Mouse (Mus musculus) heart, embryonic 11.5 days (tissue): ENCODE data around the gene Lrrc23. TPM values are rescaled to one million over a fixed set of nuclear protein-coding genes. Genes with fewer than 3 reads are reported as not detected.

Experiments
- ATAC-seq: fragments of 200-750 bp; cut with Nextera tagmentation; replicated peaks from 2 replicates; pipeline ENCODE4 v1.8.0; 2017; ENCODE audit warnings: moderate library complexity; ENCODE audit not compliant: insufficient number of reproducible peaks, low FRiP score, low TSS enrichment
- H3K27ac ChIP-seq: fragments of 300-500 bp; sonication (generic); 2 replicates; pipeline ENCODE4 v1.5.1; 2014; ENCODE audit warnings: mild to moderate bottlenecking, low read depth, low read length
- H3K27me3 ChIP-seq: fragments of 300-500 bp; sonication (generic); 2 replicates; pipeline ENCODE4 v1.6.1; 2014; ENCODE audit warnings: mild to moderate bottlenecking, low read length, mixed read lengths; ENCODE audit not compliant: control insufficient read depth, insufficient read depth
- H3K36me3 ChIP-seq: fragments of 300-500 bp; sonication (generic); 2 replicates; pipeline ENCODE4 v1.6.1; 2014; ENCODE audit warnings: mild to moderate bottlenecking, low read length, moderate library complexity, mixed read lengths; ENCODE audit not compliant: control insufficient read depth, insufficient read depth
- H3K4me1 ChIP-seq: fragments of 300-500 bp; sonication (generic); 2 replicates; pipeline ENCODE4 v1.6.1; 2014; ENCODE audit warnings: low read length; ENCODE audit not compliant: control insufficient read depth, insufficient read depth
- H3K4me2 ChIP-seq: fragments of 300-500 bp; sonication (generic); 2 replicates; pipeline ENCODE4 v1.6.1; 2014; ENCODE audit warnings: mild to moderate bottlenecking, moderate library complexity
- H3K4me3 ChIP-seq: fragments of 300-500 bp; sonication (generic); 2 replicates; pipeline ENCODE4 v1.5.1; 2014; ENCODE audit warnings: low read depth, low read length
- H3K9ac ChIP-seq: fragments of 300-500 bp; sonication (generic); 2 replicates; pipeline ENCODE4 v1.6.1; 2014; ENCODE audit warnings: mild to moderate bottlenecking, low read depth, low read length, moderate library complexity
- H3K9me3 ChIP-seq: fragments of 300-500 bp; sonication (generic); replicated peaks from 2 replicates; pipeline ENCODE4 v1.6.1; 2016; ENCODE audit warnings: low read length; ENCODE audit not compliant: control insufficient read depth
- WGBS: fragments of 180-500 bp; shearing (Covaris S2); extraction: QIAGEN DNeasy Blood & Tissue Kit; methylation state at CpG from one replicate; pipeline ENCODE4 v1.1.7; 2014; ENCODE audit not compliant: insufficient replicate concordance; 5-methylcytosine and 5-hydroxymethylcytosine counted together
- polyA plus RNA-seq: library from polyadenylated mRNA; unstranded; fragments of >200 nt; fragmentation: Nextera tagmentation; extraction: Ambion mirVana; gene quantifications from 2 replicates; pipeline ENCODE4 v1.2.1, GENCODE M21; 2014

Gene Lrrc23
- polyA plus RNA-seq, 1 experiment from 2014 or later, result not detected

DNA sequence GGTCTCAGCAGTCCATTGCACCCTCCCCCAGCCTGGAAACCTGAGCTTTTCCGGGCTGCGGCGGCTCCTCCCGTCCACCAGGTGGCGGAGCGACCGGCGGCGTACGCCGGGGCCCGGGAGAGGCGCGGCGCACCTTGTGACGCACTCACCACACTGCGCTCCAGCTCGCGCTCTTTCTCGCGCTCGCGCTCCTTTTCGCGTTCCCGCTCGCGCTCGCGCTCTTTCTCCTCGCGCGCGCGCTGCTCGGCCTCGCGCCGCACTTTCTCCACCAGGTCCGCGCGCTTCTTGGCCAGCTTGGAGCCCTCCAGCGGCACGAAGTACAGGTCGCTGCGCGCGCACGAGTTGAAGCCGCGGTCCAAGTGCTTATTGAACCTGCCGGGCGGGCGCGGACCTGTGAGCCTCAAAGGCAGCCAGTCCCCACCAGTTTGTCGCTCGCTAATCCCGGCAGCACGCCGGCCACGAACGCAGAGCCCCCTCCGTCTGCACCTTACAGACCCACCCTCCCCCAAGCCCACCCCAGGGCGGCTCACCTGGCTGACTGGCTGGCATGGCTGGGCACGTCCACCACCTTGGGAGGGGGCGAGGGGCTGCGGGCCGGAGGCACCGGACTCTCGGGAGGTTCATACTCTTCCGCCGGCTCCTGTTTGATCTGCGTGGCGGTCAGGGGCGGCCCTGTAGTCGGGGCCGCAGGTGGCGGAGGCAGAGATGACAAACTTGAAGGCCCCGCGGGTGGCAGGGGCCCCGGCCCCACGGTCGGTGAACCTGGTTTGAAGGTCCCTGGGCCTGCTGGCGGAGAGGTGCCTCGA lies 33.8 kb downstream of the Lrrc23 start:
- no peaks in the 10 kb centered on the region for H3K27me3 ChIP-seq
- H3K9ac ChIP-seq, result peak overlapping the region; percentile 96
- peaks cover 16% of the 10 kb centered on the region for H3K4me1 ChIP-seq
- peak overlapping the region; percentile 75 for H3K4me3 ChIP-seq
- H3K36me3 ChIP-seq, result peaks cover 11% of the 10 kb centered on the region
- peak overlapping the region; percentile 99 for H3K4me2 ChIP-seq
- H3K9me3 ChIP-seq, result no peaks in the 10 kb centered on the region
- WGBS, result 1% methylated on average over 85 of the region's 85 CpGs
- ATAC-seq, result peak; percentile 82
- peak overlapping the region; percentile 87 for H3K27ac ChIP-seq

DNA sequence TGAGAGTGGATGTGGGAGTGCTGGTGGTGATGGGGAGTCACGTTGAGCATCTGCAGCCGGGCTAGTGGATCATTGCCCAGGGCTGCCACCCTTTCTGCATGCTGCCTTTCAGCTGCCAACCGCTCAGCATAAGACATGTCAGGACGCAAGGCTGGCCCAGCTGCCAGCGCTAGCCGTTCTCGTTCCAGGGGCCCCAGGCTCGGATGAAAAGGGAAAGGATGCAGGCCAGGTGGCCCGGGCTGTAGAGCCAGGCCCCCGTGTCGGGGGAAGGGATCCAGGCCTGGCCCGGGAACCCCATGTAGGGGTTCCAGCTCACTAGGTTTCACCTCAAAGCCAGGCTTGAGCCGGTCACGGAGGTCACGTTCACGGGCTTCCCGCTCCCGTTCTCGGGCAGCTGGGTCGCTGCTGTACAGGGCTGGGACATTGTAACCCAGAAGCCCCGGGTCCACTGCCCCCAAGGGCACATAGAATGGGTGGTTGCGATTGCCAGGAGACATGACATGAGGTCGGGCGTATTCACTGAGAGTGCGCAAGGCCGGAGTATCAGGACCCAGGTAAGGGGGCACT lies 34.7 kb downstream of the Lrrc23 start:
- Histone ChIP-seq H3K36me3 (peaks cover 11% of the 10 kb centered on the region), H3K9me3 (no peaks in the 10 kb centered on the region), H3K4me1 (peaks cover 18% of the 10 kb centered on the region), H3K27me3 (no peaks in the 10 kb centered on the region), H3K4me3 (peak overlapping the region; percentile 75), H3K27ac (peak overlapping the region; percentile 55), H3K4me2 (peak overlapping the region; percentile 99), H3K9ac (peak overlapping the region; percentile 96)
- WGBS, result 69% methylated on average over 26 of the region's 26 CpGs
- ATAC-seq, result no peak

DNA sequence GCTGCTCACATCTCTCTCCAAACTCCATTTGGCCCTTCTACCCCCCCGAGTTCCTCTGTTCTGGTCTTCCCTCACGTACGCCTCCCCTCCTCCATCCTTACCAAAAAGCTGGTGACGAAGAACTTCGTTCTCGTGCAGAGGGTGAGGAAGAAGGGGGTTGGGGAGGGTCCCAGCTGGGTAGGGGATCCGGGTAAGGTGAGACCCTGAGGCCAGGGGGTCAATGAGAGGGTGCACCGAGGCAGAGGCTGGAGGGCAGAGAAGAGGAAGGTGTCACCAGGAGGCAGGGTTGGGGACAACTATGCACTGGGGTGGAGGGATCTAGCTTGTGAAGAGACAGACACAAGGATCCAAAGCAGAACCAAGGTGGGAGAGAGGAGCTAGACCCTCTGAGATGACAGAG lies 35.9 kb downstream of the Lrrc23 start:
- H3K4me2 ChIP-seq, result no peak overlapping the region
- no peak for ATAC-seq
- peaks cover 28% of the 10 kb centered on the region for H3K4me1 ChIP-seq
- no peak overlapping the region for H3K27ac ChIP-seq
- no peak overlapping the region for H3K9ac ChIP-seq
- no peaks in the 10 kb centered on the region for H3K9me3 ChIP-seq
- 85% methylated on average over 8 of the region's 8 CpGs for WGBS
- H3K4me3 ChIP-seq, result no peak overlapping the region
- H3K36me3 ChIP-seq, result peaks cover 6% of the 10 kb centered on the region
- H3K27me3 ChIP-seq, result no peaks in the 10 kb centered on the region

DNA sequence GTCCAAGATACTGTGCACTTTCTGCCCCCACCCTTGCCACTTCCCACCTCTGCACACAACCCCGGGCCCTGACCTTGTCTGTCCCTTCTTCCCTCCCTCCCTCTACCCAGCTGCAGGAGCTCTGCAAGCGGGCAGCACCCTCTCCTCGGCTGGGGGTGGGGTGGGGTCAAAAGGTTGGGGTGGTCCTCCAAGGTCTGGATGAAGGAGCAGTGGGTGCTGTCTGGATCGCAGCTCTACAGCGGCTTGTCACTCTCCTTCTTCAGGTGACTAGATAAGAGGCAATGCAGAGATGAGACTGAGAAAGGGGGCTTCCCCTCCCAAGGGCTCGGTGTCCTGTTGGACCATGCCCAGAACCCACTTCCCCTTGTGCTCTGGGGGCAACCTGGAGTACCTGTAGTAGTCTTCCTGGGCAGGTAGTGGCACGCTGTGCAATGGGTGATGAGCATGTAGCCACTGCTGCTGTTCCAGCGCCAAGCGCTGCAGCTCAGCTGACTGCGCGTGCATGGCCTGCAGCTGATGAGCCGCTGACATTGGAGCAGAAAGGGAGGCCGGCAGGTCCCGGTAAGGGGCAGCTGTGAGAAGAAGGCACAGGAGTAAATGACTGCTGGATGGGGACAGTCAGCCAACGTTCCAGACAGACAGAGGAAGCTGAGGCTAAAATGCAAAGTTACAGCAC lies 36.5 kb downstream of the Lrrc23 start:
- H3K4me1 ChIP-seq, result peaks cover 30% of the 10 kb centered on the region
- no peaks in the 10 kb centered on the region for H3K27me3 ChIP-seq
- H3K9me3 ChIP-seq, result no peaks in the 10 kb centered on the region
- H3K9ac ChIP-seq, result 0 out of 2 replicates have a peak overlapping the region, but pooled peaks have one; percentile 22
- no peak overlapping the region for H3K4me2 ChIP-seq
- H3K4me3 ChIP-seq, result no peak overlapping the region
- peaks cover 6% of the 10 kb centered on the region for H3K36me3 ChIP-seq
- H3K27ac ChIP-seq, result no peak overlapping the region
- ATAC-seq, result no peak
- WGBS, result 83% methylated on average over 15 of the region's 15 CpGs

DNA sequence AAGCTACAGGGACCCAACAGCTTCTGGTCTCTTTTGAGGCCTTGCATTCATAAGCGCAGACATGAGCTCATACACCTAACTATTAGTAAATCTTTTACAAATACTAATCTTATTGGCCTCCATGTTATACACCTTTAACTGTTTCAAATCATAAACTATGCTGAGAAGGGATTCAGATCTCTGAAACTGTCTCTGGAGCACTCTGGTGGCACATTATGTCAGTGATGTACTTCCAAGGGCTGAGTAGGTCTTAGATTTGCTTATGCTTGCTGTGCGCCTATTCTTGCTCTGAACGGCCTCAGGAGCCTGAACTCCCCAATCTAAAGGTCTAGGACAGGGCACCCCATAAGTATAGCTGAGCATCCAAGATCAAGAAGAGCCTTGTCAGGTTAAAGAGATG lies 37.7 kb downstream of the Lrrc23 start:
- H3K4me1 ChIP-seq, result peaks cover 30% of the 10 kb centered on the region
- peak overlapping the region; percentile 92 for H3K9ac ChIP-seq
- H3K27me3 ChIP-seq, result no peaks in the 10 kb centered on the region
- H3K36me3 ChIP-seq, result peaks cover 3% of the 10 kb centered on the region; the same call in 1 of the 2 replicates
- peak overlapping the region; percentile 99 for H3K27ac ChIP-seq
- WGBS, result 77% methylated on average over 3 of the region's 3 CpGs
- ATAC-seq, result no peak
- H3K4me3 ChIP-seq, result peak overlapping the region; percentile 61
- H3K4me2 ChIP-seq, result peak overlapping the region; percentile 90
- no peaks in the 10 kb centered on the region for H3K9me3 ChIP-seq

DNA sequence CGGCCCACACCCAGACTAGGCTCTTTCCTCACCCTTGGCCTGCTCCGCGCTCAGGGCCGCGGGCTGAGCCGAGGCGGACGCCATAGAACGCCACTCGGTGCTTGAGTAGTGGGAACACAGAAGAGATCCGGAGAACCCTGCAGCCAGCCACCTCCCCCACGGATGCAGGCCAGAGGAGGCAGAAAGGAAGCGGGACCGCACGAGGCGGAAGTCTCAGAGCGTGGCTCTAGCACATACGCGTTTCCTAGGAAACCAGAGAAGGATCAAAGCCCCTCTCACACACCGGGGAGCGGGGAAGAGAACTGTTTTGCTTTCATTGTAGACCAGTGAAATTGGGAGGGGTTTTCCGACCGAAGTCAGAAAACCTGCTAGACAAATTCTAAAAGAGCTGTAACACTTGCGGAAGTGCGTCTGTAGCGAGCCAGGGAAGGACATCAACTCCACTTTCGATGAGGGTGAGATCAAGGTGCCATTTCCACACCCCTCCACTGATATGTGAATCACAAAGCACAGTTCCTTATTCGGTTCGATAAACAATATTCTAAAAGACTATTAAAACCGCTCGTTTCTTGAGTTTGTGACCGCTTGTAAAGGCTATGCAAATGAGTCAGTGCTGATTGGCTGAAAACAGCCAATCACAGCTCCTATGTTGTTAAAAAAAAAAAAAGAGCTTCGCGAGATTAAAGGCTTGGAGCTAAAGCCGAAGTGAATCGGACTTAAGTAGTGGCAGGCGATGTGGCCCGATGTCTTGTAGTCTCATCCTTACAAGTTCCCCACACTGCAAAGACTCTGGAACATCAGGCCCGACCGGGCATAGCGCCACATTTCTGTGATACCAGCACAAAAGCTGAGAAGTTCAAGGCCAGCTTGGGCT lies 38.4 kb downstream of the Lrrc23 start, which contains the start of gene Grcc10:
Gene Grcc10 (minus strand): TSS at position 487 of the 874 bp plus-strand sequence.
- H3K27ac ChIP-seq, result peak within 1 kb of the TSS; percentile 99
- no peaks in the 10 kb centered on the region for H3K27me3 ChIP-seq
- H3K4me2 ChIP-seq, result peak within 1 kb of the TSS; percentile 90
- peak within 1 kb of the TSS; percentile 61 for H3K4me3 ChIP-seq
- H3K36me3 ChIP-seq, result peaks cover 3% of the 10 kb centered on the region; the same call in 1 of the 2 replicates
- under 1% methylated on average over 41 of the region's 41 CpGs for WGBS
- H3K9ac ChIP-seq, result peak within 1 kb of the TSS; percentile 92
- no peaks in the 10 kb centered on the region for H3K9me3 ChIP-seq
- peaks cover 24% of the 10 kb centered on the region for H3K4me1 ChIP-seq
- ATAC-seq, result peak; percentile 68

DNA sequence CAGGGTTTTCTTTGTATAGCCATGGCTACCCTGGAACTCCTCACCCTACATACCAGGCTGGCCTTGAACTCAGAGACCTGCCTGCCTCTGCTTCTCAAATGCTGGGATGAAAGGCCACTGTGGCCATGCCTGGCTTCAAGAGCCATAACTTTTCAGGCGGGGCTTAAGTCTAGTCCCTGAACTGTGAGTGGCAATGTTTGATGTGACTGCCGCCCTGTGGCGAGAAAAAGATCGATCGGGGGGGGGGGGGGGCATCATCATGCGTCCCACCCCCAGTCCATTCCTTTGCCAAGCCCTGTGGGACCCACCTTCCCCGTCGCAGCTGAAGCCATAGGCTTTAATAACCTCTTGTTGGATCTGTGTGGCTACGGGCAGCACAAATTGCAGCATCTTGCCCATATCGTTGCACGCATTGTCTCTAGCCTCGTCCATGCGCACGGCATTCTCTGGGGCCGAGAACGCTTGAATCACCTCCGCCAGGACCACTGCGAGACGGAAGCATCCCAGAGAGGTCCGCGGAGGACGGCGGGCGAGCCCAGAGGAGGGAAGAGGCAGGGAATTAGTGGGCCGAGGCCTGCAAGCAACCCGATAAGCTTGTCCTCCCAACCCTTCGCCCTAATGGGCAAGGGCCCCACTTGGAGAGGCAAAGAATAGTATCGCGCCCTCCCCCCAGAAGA lies 39.2 kb downstream of the Lrrc23 start:
- peak overlapping the region; percentile 92 for H3K9ac ChIP-seq
- H3K9me3 ChIP-seq, result no peaks in the 10 kb centered on the region
- H3K4me1 ChIP-seq, result peaks cover 24% of the 10 kb centered on the region
- H3K4me2 ChIP-seq, result peak overlapping the region; percentile 90
- H3K36me3 ChIP-seq, result peaks cover 3% of the 10 kb centered on the region; the same call in 1 of the 2 replicates
- H3K27me3 ChIP-seq, result no peaks in the 10 kb centered on the region
- ATAC-seq, result peak; percentile 24
- peak overlapping the region; percentile 61 for H3K4me3 ChIP-seq
- H3K27ac ChIP-seq, result peak overlapping the region; percentile 99
- under 1% methylated on average over 29 of the region's 29 CpGs for WGBS
